Comparison of ENCODE assay signal across 8 mouse cellular contexts in genomic region chr19:8837251-8837791, GRCm38 (mm10). TPM values are rescaled to one million over a fixed set of nuclear protein-coding genes. Genes with fewer than 3 reads are reported as not detected.
DNase-seq lines count a peak whose midpoint lies in the region; ATAC-seq and TF ChIP-seq lines count a peak whose summit lies in the region.

Bscl2 (plus strand) TSS chr19:8837467.

- no peak for TF ChIP-seq POLR2A in liver, adult 2 months (IDR thresholded peaks at IDR 0.05; ENCODE audit: extremely low read depth, insufficient read depth, low read length)

- peak within 1 kb of the TSS; percentile 60 for H3K4me3 ChIP-seq in heart, embryonic 12.5 days
- H3K4me3 ChIP-seq in kidney, postnatal 0 days (replicated peaks; ENCODE audit: low read depth, low read length) = peak within 1 kb of the TSS; percentile 60
- peak within 1 kb of the TSS; percentile 84 for H3K4me3 ChIP-seq in liver, adult 2 months (ENCODE audit: insufficient read depth, low read depth, low read length)

- TF ChIP-seq CTCF in kidney, postnatal 0 days (IDR thresholded peaks at IDR 0.05; ENCODE audit: low read depth) = peak; percentile 66
- TF ChIP-seq CTCF in liver, adult 2 months (IDR thresholded peaks at IDR 0.05; ENCODE audit: low read depth, low read length) = peak; percentile 50

- H3K79me2 ChIP-seq in liver, adult 2 months (ENCODE audit: control insufficient read depth, insufficient read depth, low read length) = no peaks in the 10 kb centered on the region

- peak; percentile 92 for DNase-seq in A20 (ENCODE audit: low read depth, low spot score)
- DNase-seq in brain, embryonic 18.5 days (ENCODE audit: low read depth, low spot score) = peak; percentile 77
- peak; percentile 91 for DNase-seq in kidney, postnatal 0 days (ENCODE audit: low spot score)
- peak; percentile 53 for DNase-seq in liver, adult 2 months (ENCODE audit: extremely low read depth, low read depth, low spot score)
- DNase-seq in spleen, postnatal 36 days (ENCODE audit: low spot score in 2 of 2) = peak; percentile 75 to 79

- ATAC-seq in erythroid progenitor cell, adult 5-6 weeks (replicated peaks; ENCODE audit: low FRiP score, poor library complexity, severe bottlenecking) = peak; percentile 73
- peak; percentile 70 for ATAC-seq in heart, embryonic 12.5 days (ENCODE audit: insufficient number of reproducible peaks, low FRiP score)
- ATAC-seq in kidney, postnatal 0 days (replicated peaks; ENCODE audit: low FRiP score, low read depth) = peak; percentile 79
- ATAC-seq in monocyte, adult 5-6 weeks (replicated peaks; ENCODE audit: insufficient number of reproducible peaks, low FRiP score, low TSS enrichment, poor library complexity, severe bottlenecking) = peak; percentile 80

- H3K27ac ChIP-seq in heart, embryonic 12.5 days (ENCODE audit: poor library complexity, severe bottlenecking) = peak within 1 kb of the TSS; percentile 94
- peak within 1 kb of the TSS; percentile 98 for H3K27ac ChIP-seq in kidney, postnatal 0 days
- H3K27ac ChIP-seq in liver, adult 2 months (replicated peaks; ENCODE audit: insufficient read depth, low read depth, low read length) = peak within 1 kb of the TSS; percentile 63

- no peaks in the 10 kb centered on the region for H3K9me3 ChIP-seq in heart, embryonic 12.5 days (replicated peaks)
- no peaks in the 10 kb centered on the region for H3K9me3 ChIP-seq in kidney, postnatal 0 days (replicated peaks; ENCODE audit: low read length)

- H3K9ac ChIP-seq in heart, embryonic 12.5 days = peak within 1 kb of the TSS; percentile 67
- H3K9ac ChIP-seq in kidney, postnatal 0 days (ENCODE audit: low read depth, low read length) = peak within 1 kb of the TSS; percentile 84
- H3K9ac ChIP-seq in liver, adult 2 months (ENCODE audit: low read depth, low read length) = peak within 1 kb of the TSS; percentile 89

- peaks cover 30% of the 10 kb centered on the region for H3K4me1 ChIP-seq in heart, embryonic 12.5 days (replicated peaks)
- peaks cover 23% of the 10 kb centered on the region for H3K4me1 ChIP-seq in kidney, postnatal 0 days (replicated peaks; ENCODE audit: insufficient read depth, low read length)
- peaks cover 9% of the 10 kb centered on the region for H3K4me1 ChIP-seq in liver, adult 2 months (ENCODE audit: control insufficient read depth, insufficient read depth, low read length)

- peak within 1 kb of the TSS; percentile 72 for H3K4me2 ChIP-seq in heart, embryonic 12.5 days
- peak within 1 kb of the TSS; percentile 96 for H3K4me2 ChIP-seq in kidney, postnatal 0 days (ENCODE audit: low read length)

- peaks cover 26% of the 10 kb centered on the region for H3K36me3 ChIP-seq in heart, embryonic 12.5 days
- H3K36me3 ChIP-seq in kidney, postnatal 0 days (ENCODE audit: insufficient read depth, low read length) = peaks cover 23% of the 10 kb centered on the region
- peaks cover 15% of the 10 kb centered on the region for H3K36me3 ChIP-seq in liver, adult 2 months (ENCODE audit: control insufficient read depth, insufficient read depth, low read length)

- WGBS in heart, embryonic 12.5 days = 2% methylated on average over 38 of the region's 38 CpGs
- under 1% methylated on average over 37 of the region's 38 CpGs for WGBS in kidney, postnatal 0 days
- WGBS in liver, adult 2 months = 1% methylated on average over 38 of the region's 38 CpGs

- H3K27me3 ChIP-seq in heart, embryonic 12.5 days (replicated peaks) = no peaks in the 10 kb centered on the region
- H3K27me3 ChIP-seq in kidney, postnatal 0 days (ENCODE audit: insufficient read depth, low read length) = no peaks in the 10 kb centered on the region
- H3K27me3 ChIP-seq in liver, adult 2 months (ENCODE audit: control insufficient read depth, insufficient read depth, low read length) = no peaks in the 10 kb centered on the region

RNA-seq across cellular contexts. Expression of gene Bscl2, which starts in this region (rescaled TPM):
- 33.9 and 36.0 TPM in 2 replicates for total RNA-seq in erythroid progenitor cell, adult 5-6 weeks (2015; ENCODE audit: low replicate concordance)
- 20.2 and 27.1 TPM in 2 replicates for total RNA-seq in erythroid progenitor cell, adult 5-6 weeks (2017; ENCODE audit: low replicate concordance)
- polyA plus RNA-seq in heart, embryonic 12.5 days (2016; fragmentation: Nextera tagmentation; extraction: Ambion mirVana) = 41.0 and 41.1 TPM in 2 replicates
- 57.0 and 60.1 TPM in 2 replicates for polyA plus RNA-seq in kidney, postnatal 0 days (2015; fragmentation: Nextera tagmentation; extraction: Ambion mirVana)
- 27.7 and 30.5 TPM in 2 replicates for total RNA-seq in liver, adult 2 months (2014; rRNA removed)
- 131 and 137 TPM in 2 replicates for polyA plus RNA-seq in liver, adult 2 months (2012; rRNA removed)
- total RNA-seq in monocyte, adult 5-6 weeks (2017) = 25.1 to 34.8 TPM (median 30.9 TPM) in 3 replicates

Comparison
In these comparisons a context has a peak if more than half of its experiments do, and no peak if none do; other contexts are left out.
1. Peak in every context shown above with its lines: DNase-seq, ATAC-seq, H3K4me3 ChIP-seq and H3K27ac ChIP-seq.